Mouse (Mus musculus) heart, postnatal 0 days (tissue): ENCODE data around the gene Itgb2.

Source experiments
- CTCF ChIP-seq: IDR thresholded peaks from 2 replicates; pipeline ENCODE4 v1.5.1; 2016; ENCODE audit warnings: antibody characterized with exemption, control low read depth, low read depth
- EP300 ChIP-seq: IDR thresholded peaks from 2 replicates; pipeline ENCODE4 v1.6.1; 2016; ENCODE audit warnings: antibody characterized with exemption, low read depth

DNA sequence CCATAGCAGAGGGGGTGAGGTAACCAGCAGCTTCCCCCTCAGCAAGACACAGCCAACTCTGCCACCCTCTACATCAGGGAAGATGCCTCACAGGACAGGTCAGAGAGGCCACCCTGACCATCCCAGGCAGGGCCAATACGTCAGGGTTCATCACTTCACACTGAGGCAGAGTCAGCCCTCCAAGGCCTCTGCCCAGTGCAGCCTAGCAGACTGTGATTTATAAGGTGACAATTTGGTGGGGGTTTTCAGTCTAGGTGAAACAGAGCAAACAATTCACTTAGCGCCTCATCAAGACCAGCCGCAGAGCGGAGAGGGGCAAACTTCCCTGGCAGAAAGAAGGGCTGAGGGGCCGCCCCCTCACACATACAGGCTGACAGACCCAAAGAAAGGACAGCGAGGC lies 31.8 kb upstream of the Itgb2 start:
- TF ChIP-seq CTCF (no peak), EP300 (no peak)
